Comparison of ENCODE assay signal across 7 mouse cellular contexts in genomic region chr2:105674875-105675729, GRCm38 (mm10). TPM values are rescaled to one million over a fixed set of nuclear protein-coding genes. Genes with fewer than 3 reads are reported as not detected.
DNase-seq lines count a peak whose midpoint lies in the region; ATAC-seq and TF ChIP-seq lines count a peak whose summit lies in the region.

No protein-coding gene starts in this region.

- no peak for TF ChIP-seq CTCF in left cerebral cortex, adult 2 months (IDR thresholded peaks at IDR 0.05)

- under 1% methylated on average over 49 of the region's 49 CpGs for whole genome bisulfite sequencing in forebrain, embryonic 13.5 days
- WGBS in hindbrain, embryonic 12.5 days, result under 1% methylated on average over 49 of the region's 49 CpGs

- peaks cover 68% of the 10 kb centered on the region for H3K27me3 ChIP-seq in forebrain, embryonic 13.5 days
- peaks cover 92% of the 10 kb centered on the region for H3K27me3 ChIP-seq in hindbrain, embryonic 12.5 days

- intact Hi-C loops in left cerebral cortex, adult 2 months (cut with DNase I), result loop anchor here (5.0 kb wide), 4 partner anchors 227 to 548 kb away; partner anchors contain the start of genes Dnajc24, Elp4, Immp1l and Wt1

- peak overlapping the region; percentile 72 for H3K4me3 ChIP-seq in forebrain, embryonic 13.5 days
- peak overlapping the region; percentile 51 for H3K4me3 ChIP-seq in hindbrain, embryonic 12.5 days
- peak overlapping the region; percentile 44 for H3K4me3 ChIP-seq in left cerebral cortex, adult 2 months

- peak; percentile 95 for DNase-seq in Muller cell, postnatal 12 days (ENCODE audit: inconsistent ontology term)
- peak; percentile 55 for DNase-seq in c-Kit-positive CD71-positive TER-119-negative erythroid progenitor cells, embryonic 14.5 days (ENCODE audit: low read depth)
- DNase-seq in left cerebral cortex, adult 2 months (ENCODE audit: extremely low spot score in 1 of 2, low spot score in 2 of 2), result peak; percentile 60 to 72
- DNase-seq in lung, postnatal 4 days, result peak; percentile 56 to 73
- DNase-seq in right cerebral cortex, postnatal 25 days, result peak; percentile 76

- peak overlapping the region; percentile 78 for H3K4me2 ChIP-seq in forebrain, embryonic 13.5 days
- H3K4me2 ChIP-seq in hindbrain, embryonic 12.5 days (replicated peaks), result peak overlapping the region; percentile 61

- peak; percentile 90 for ATAC-seq in forebrain, embryonic 13.5 days
- peak; percentile 90 for ATAC-seq in hindbrain, embryonic 12.5 days (ENCODE audit: low FRiP score)

- peak overlapping the region; percentile 90 for H3K9ac ChIP-seq in forebrain, embryonic 13.5 days
- H3K9ac ChIP-seq in hindbrain, embryonic 12.5 days, result peak overlapping the region; percentile 53

- H3K9me3 ChIP-seq in forebrain, embryonic 13.5 days (replicated peaks), result no peaks in the 10 kb centered on the region
- no peaks in the 10 kb centered on the region for H3K9me3 ChIP-seq in hindbrain, embryonic 12.5 days (replicated peaks)

- no peaks in the 10 kb centered on the region for H3K36me3 ChIP-seq in forebrain, embryonic 13.5 days (ENCODE audit: poor library complexity, severe bottlenecking)
- H3K36me3 ChIP-seq in hindbrain, embryonic 12.5 days, result no peaks in the 10 kb centered on the region

- peak overlapping the region; percentile 95 for H3K27ac ChIP-seq in forebrain, embryonic 13.5 days
- H3K27ac ChIP-seq in hindbrain, embryonic 12.5 days, result peak overlapping the region; percentile 64
- H3K27ac ChIP-seq in left cerebral cortex, adult 2 months, result peak overlapping the region; percentile 46; the same call in 1 of the 2 replicates

- peaks cover 73% of the 10 kb centered on the region for H3K4me1 ChIP-seq in forebrain, embryonic 13.5 days
- peaks cover 36% of the 10 kb centered on the region for H3K4me1 ChIP-seq in hindbrain, embryonic 12.5 days

RNA-seq across cellular contexts. Expression of gene Pax6, which starts 6.4 kb away (rescaled TPM):
- polyA plus RNA-seq in forebrain, embryonic 13.5 days (2015; fragmentation: Nextera tagmentation; extraction: Ambion mirVana), result 87.1 and 92.7 TPM in 2 replicates
- polyA plus RNA-seq in hindbrain, embryonic 12.5 days (2016; fragmentation: Nextera tagmentation; extraction: Ambion mirVana), result 17.9 and 20.1 TPM in 2 replicates
- 10 to 100 TPM in 1 of 2 experiments, 1 to 10 TPM in 1; 8.2 to 11.7 TPM for total RNA-seq in left cerebral cortex, adult 2 months (2021)

Comparison
In these comparisons a context has a peak if more than half of its experiments do, and no peak if none do; other contexts are left out.
1. Peak in every context shown above with its lines: DNase-seq, ATAC-seq, H3K4me3 ChIP-seq and H3K27ac ChIP-seq.